Mouse (Mus musculus): ENCODE results near the gene Npm1. TPM values are rescaled to one million over a fixed set of nuclear protein-coding genes. Genes with fewer than 3 reads are reported as not detected.
A peak's percentile ranks its signal among the peaks of the same experiment; 100 is the strongest.

The Npm1 gene
- total RNA-seq (2012; rRNA removed) = 1,823 and 2,502 TPM in 2 replicates

DNA sequence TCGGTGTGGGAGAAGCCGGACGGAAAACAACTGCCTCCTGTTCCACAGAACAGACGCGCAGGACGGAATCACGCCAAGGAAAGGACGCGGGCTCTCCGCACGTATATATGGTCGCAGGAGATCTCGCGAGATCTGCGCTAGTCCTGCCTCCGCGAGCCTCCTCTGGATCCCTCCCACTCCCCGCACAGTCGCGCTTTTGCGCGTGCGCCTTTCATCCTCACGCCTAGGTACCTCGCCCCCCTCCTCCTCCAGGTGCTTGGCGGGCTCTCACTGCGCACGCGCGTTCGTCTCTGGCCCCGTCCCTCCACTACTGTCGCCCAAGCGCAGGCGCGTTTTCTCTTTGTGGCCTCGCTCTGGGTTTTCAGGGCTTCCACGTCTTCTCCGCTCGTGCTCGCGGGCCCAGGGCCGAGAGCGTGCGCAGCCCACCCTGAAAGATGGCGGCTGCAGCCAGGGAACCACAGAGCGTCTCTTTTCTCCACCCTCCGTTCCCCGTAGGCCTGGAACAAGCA, at the start of gene Npm1:
Gene Npm1 (minus strand): TSS at position 209 of the 509 bp plus-strand sequence.
- Histone ChIP-seq H3K4me3 (ENCODE audit: insufficient read depth in 1 of 2, low read depth in 1 of 2, low read length in 2 of 2, poor library complexity in 1 of 2, severe bottlenecking in 1 of 2) (peak within 1 kb of the TSS; percentile 76 to 99), H3K4me1 (ENCODE audit: control insufficient read depth in 2 of 2, insufficient read depth in 2 of 2, low read length in 2 of 2, poor library complexity in 1 of 2) (peaks cover 2% of the 10 kb centered on the region in 2 experiments; a peak in 1 of 4 replicates), H3K27ac (ENCODE audit: insufficient read depth, low read depth, low read length, poor library complexity, severe bottlenecking) (peak within 1 kb of the TSS; percentile 97), H3K9ac (ENCODE audit: insufficient read depth, low read depth, low read length, poor library complexity, severe bottlenecking) (peak within 1 kb of the TSS; percentile 100), H3K36me3 (ENCODE audit: control insufficient read depth, insufficient read depth, low read length, poor library complexity, severe bottlenecking) (peaks cover 42% of the 10 kb centered on the region), H3K9me3 (ENCODE audit: control insufficient read depth, insufficient read depth, low read depth, low read length) (no peaks in the 10 kb centered on the region)
- peak; percentile 99 for DNase-seq (ENCODE audit: low read depth, low spot score)
- in situ Hi-C loops (cut with MboI; ENCODE audit: low sequenced_read_pairs in 2 of 2, unreplicated experiment in 2 of 2) = no loop called here
- TF ChIP-seq ZNF384 (IDR thresholded peaks at IDR 0.05; ENCODE audit: low read depth, low read length) = no peak
- TF ChIP-seq HCFC1 (IDR thresholded peaks at IDR 0.05; ENCODE audit: borderline replicate concordance, insufficient read depth, low read length) = peak; percentile 56; the same call in 1 of the 2 replicates
- TF ChIP-seq CHD2 (IDR thresholded peaks at IDR 0.05; ENCODE audit: low read depth, low read length) = peak; percentile 99

DNA sequence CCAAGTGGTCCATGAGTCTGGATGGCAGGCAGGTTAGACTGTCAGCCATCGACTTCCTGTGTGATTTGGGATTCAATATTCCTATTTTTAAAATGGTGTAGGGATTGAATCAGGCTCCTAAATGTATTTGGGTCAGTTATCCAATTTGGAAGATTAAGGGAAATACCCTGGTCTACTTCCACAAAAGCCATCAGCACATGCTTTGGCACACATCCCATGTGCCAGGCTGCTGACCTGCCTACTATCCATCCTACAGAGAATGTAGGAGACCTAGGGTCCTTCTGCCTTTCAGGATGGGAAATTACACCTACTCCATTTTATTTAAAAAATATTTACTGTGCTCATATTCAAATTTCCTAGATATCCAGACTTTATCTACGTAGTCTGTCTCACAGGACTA, 44.4 kb upstream of the Npm1 start:
- peaks cover 0 to 4% of the 10 kb centered on the region in 2 experiments; a peak in 1 of 4 replicates for H3K4me1 ChIP-seq (ENCODE audit: control insufficient read depth in 2 of 2, insufficient read depth in 2 of 2, low read length in 2 of 2, poor library complexity in 1 of 2)
- H3K27ac ChIP-seq (ENCODE audit: insufficient read depth, low read depth, low read length, poor library complexity, severe bottlenecking) = no peak overlapping the region
- no peak for DNase-seq (ENCODE audit: low read depth, low spot score)
- no peak overlapping the region for H3K9ac ChIP-seq (ENCODE audit: insufficient read depth, low read depth, low read length, poor library complexity, severe bottlenecking)
- H3K4me3 ChIP-seq (ENCODE audit: insufficient read depth in 1 of 2, low read depth in 1 of 2, low read length in 2 of 2, poor library complexity in 1 of 2, severe bottlenecking in 1 of 2) = no peak overlapping the region
- 0 out of 2 replicates have a peak, but pooled peaks cover 1% of the 10 kb centered on the region for H3K36me3 ChIP-seq (ENCODE audit: control insufficient read depth, insufficient read depth, low read length, poor library complexity, severe bottlenecking)
- no peak for TF ChIP-seq ZC3H11A (IDR thresholded peaks at IDR 0.05; ENCODE audit: borderline replicate concordance, low read depth, low read length)
- no peak for TF ChIP-seq HCFC1 (IDR thresholded peaks at IDR 0.05; ENCODE audit: borderline replicate concordance, insufficient read depth, low read length)
- TF ChIP-seq CHD2 (IDR thresholded peaks at IDR 0.05; ENCODE audit: low read depth, low read length) = no peak
- no peak for TF ChIP-seq MAFK (IDR thresholded peaks at IDR 0.05; ENCODE audit: insufficient read depth, low read depth, low read length)
- TF ChIP-seq ZNF384 (IDR thresholded peaks at IDR 0.05; ENCODE audit: low read depth, low read length) = no peak
- in situ Hi-C loops (cut with MboI; ENCODE audit: low sequenced_read_pairs in 2 of 2, unreplicated experiment in 2 of 2) = no loop called here
- no peaks in the 10 kb centered on the region for H3K9me3 ChIP-seq (ENCODE audit: control insufficient read depth, insufficient read depth, low read depth, low read length)

DNA sequence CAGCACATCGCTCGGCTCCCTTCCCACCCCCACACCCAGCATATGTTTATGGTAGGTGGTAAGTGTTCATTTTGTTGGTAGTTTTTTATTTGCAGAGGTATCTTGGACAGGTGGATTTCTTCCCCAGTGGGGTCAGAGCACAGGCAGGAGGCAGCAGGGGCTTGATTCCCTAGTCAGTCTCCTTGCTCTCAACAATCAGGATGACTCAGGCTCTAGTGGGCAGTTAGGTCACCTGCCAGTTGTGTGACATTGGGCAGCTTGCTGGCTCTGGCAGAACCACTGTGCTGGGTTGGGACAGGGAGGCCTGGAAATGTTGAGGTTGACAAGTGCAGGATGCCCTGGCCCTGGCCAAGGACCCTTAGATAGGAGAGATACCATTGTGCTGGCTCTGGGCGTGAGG, 42.0 kb upstream of the Npm1 start:
- Histone ChIP-seq H3K9me3 (ENCODE audit: control insufficient read depth, insufficient read depth, low read depth, low read length) (no peaks in the 10 kb centered on the region), H3K9ac (ENCODE audit: insufficient read depth, low read depth, low read length, poor library complexity, severe bottlenecking) (no peak overlapping the region), H3K4me1 (ENCODE audit: control insufficient read depth in 2 of 2, insufficient read depth in 2 of 2, low read length in 2 of 2, poor library complexity in 1 of 2) (peaks cover 0 to 11% of the 10 kb centered on the region in 2 experiments; a peak in 1 of 4 replicates), H3K36me3 (ENCODE audit: control insufficient read depth, insufficient read depth, low read length, poor library complexity, severe bottlenecking) (0 out of 2 replicates have a peak, but pooled peaks cover 1% of the 10 kb centered on the region), H3K4me3 (ENCODE audit: insufficient read depth in 1 of 2, low read depth in 1 of 2, low read length in 2 of 2, poor library complexity in 1 of 2, severe bottlenecking in 1 of 2) (no peak overlapping the region), H3K27ac (ENCODE audit: insufficient read depth, low read depth, low read length, poor library complexity, severe bottlenecking) (no peak overlapping the region)
- TF ChIP-seq MAFK (IDR thresholded peaks at IDR 0.05; ENCODE audit: insufficient read depth, low read depth, low read length) (no peak), CHD2 (IDR thresholded peaks at IDR 0.05; ENCODE audit: low read depth, low read length) (no peak), ZNF384 (IDR thresholded peaks at IDR 0.05; ENCODE audit: low read depth, low read length) (no peak), ZC3H11A (IDR thresholded peaks at IDR 0.05; ENCODE audit: borderline replicate concordance, low read depth, low read length) (no peak), HCFC1 (IDR thresholded peaks at IDR 0.05; ENCODE audit: borderline replicate concordance, insufficient read depth, low read length) (no peak)
- no peak for DNase-seq (ENCODE audit: low read depth, low spot score)
- in situ Hi-C loops (cut with MboI; ENCODE audit: low sequenced_read_pairs in 2 of 2, unreplicated experiment in 2 of 2) = no loop called here

DNA sequence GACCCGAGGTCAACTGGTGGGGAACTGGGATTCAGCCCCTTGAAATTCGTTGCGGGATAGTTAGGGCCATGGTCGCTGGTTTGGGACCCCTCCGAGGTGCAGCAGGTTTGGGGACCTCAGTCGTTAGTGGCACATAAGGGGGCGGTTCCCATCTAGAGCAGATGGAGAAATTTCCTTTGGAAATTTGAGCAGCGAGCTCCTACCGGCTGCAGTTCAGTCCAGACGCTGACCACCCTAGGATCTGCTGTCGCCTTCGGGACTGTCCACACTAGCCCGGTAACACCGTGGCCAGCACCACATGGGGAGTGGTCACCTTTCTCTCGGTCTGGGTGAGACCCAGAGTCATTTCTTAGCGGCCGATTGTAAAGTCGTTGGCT, 41.3 kb upstream of the Npm1 start:
- Histone ChIP-seq H3K27ac (ENCODE audit: insufficient read depth, low read depth, low read length, poor library complexity, severe bottlenecking) (no peak overlapping the region), H3K36me3 (ENCODE audit: control insufficient read depth, insufficient read depth, low read length, poor library complexity, severe bottlenecking) (0 out of 2 replicates have a peak, but pooled peaks cover 1% of the 10 kb centered on the region), H3K9ac (ENCODE audit: insufficient read depth, low read depth, low read length, poor library complexity, severe bottlenecking) (no peak overlapping the region), H3K4me3 (ENCODE audit: insufficient read depth in 1 of 2, low read depth in 1 of 2, low read length in 2 of 2, poor library complexity in 1 of 2, severe bottlenecking in 1 of 2) (peak overlapping the region in 1 of 2 experiments; percentile 66; a peak in 1 of 4 replicates), H3K4me1 (ENCODE audit: control insufficient read depth in 2 of 2, insufficient read depth in 2 of 2, low read length in 2 of 2, poor library complexity in 1 of 2) (peaks cover 0 to 11% of the 10 kb centered on the region in 2 experiments; a peak in 1 of 4 replicates), H3K9me3 (ENCODE audit: control insufficient read depth, insufficient read depth, low read depth, low read length) (no peaks in the 10 kb centered on the region)
- TF ChIP-seq CHD2 (IDR thresholded peaks at IDR 0.05; ENCODE audit: low read depth, low read length) = no peak
- no peak for TF ChIP-seq ZC3H11A (IDR thresholded peaks at IDR 0.05; ENCODE audit: borderline replicate concordance, low read depth, low read length)
- no peak for TF ChIP-seq HCFC1 (IDR thresholded peaks at IDR 0.05; ENCODE audit: borderline replicate concordance, insufficient read depth, low read length)
- no peak for TF ChIP-seq MAFK (IDR thresholded peaks at IDR 0.05; ENCODE audit: insufficient read depth, low read depth, low read length)
- no peak for TF ChIP-seq ZNF384 (IDR thresholded peaks at IDR 0.05; ENCODE audit: low read depth, low read length)
- no peak for DNase-seq (ENCODE audit: low read depth, low spot score)
- in situ Hi-C loops (cut with MboI; ENCODE audit: low sequenced_read_pairs in 2 of 2, unreplicated experiment in 2 of 2) = no loop called here

Measured in ES-E14 (cell line).